Mouse (Mus musculus) layer of hippocampus, adult 9-10 months (tissue): ENCODE results near the gene Rnf128.
A peak's percentile ranks its signal among the peaks of the same experiment; 100 is the strongest.

ENCODE experiments used
- DNase-seq: peaks from one replicate; pipeline ENCODE4 v3.0.0; 2022; ENCODE audit warnings: low spot score

The Rnf128 gene

GRCm38 (mm10) chrX:139622071-139622470 lies 59.0 kb downstream of the Rnf128 start:
- DNase-seq, result no peak

- DNase-seq, result no peak
Measured at GRCm38 (mm10) chrX:139634758-139635157, 71.6 kb downstream of the Rnf128 start.

DNA sequence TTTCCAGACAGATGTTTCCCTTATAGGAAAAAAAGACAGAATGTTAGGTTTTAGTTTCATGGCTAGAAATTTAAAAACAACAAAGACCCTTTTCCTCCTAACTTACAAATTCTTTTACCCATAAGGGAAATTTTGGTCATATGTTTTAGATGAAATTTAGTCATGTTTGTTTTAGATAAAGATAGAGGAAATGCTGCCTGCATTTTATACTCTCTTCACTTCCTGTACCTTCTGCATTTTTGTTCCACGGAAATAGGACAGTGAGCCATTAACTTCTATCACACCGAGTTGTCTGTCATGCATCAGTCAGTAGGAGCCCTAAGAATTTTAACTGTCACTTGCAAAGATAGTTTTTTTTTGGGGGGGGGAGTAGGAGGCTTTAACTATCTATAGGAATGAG lies 76.6 kb downstream of the Rnf128 start:
- no peak for DNase-seq

DNA sequence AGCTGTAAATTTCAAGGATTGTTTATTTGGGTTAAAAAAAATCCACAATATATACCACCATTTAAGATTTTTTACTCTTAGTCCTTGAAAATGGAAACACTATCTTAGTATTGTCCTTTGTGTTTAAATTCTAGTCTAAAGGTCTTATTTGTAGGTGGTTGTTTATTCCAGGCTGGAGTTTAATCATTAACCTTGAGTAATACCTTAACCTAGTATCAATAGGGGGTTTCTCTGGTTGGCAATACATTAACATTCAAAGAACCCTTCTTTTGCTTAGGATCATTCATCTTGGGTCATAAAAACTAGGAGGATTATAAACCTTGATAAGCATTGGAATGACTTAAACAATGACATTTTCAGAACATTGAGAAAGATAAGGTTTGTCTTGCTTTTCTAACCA lies 77.3 kb downstream of the Rnf128 start:
- no peak for DNase-seq

DNA sequence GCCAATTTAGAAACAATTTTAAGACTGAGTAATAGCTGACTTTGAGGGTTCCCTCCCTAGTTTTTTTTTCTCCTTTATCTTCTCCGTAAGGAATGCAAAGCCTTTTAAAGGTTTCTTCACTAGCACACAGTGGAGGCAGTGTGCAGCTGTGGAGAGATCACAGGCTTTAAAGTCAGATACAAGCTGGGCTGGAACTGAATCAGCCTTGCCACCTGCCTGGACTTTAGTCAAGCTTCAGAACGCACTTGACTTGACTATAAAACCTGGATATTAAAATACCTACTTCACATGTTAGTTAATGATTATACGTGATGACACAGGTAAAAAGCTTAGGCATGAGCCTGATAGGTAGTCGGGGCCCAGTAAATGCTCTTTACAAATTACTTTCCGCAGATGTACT lies 89.1 kb downstream of the Rnf128 start:
- no peak for DNase-seq

GRCm38 (mm10) chrX:139653292-139653691 lies 90.2 kb downstream of the Rnf128 start:
- no peak for DNase-seq

DNA sequence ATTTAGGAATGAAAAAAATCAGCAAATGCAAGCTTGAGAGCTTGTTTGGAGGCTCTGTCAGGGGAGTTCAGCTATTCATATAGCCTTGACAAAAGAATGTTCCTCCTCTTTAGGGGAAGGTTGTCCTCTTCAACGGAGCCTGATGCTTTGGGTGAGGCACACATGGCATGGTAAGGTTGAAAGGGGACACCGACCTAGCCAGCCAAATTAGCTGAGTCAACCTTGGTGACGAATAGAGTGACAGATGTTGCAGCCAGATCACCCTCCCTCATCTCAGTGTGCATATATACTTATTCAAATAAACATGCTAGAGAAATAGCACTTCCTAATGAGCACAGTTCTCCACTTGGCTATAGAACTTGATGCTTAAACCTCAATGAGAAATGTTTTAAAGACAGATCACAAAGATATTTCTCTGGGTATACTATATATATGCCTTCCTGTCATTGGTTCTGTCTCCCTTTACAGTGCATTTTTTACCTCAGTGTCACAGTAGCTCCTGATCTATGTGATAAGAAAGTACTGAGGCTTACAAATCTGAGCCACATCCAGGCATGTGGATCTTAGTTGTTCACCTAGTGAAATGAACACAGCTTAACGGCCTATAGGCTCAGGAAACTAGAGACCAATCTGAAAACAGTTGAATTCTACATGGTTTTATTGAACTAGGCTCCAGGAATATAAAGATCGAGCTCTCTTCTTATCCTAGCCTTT lies 91.4 kb downstream of the Rnf128 start:
- DNase-seq, result no peak

DNA sequence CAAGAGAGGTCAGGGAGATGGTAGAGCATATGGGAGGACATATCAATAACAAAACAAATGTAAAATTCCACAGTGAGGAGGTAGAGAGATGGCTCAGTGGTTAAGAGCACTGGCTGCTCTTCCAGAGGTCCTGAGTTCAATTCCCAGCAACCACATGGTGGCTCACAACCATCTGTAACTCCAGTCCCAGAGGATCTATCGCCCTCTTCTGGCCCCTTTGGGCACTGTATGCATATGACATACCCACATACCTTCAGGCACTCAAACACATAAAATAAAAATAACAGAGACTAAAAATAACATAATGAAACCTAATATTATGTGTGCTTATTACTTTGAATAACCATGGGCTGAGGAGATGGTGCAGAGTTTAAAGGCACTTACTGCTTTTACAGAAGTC lies 99.0 kb downstream of the Rnf128 start:
- DNase-seq, result no peak

DNA sequence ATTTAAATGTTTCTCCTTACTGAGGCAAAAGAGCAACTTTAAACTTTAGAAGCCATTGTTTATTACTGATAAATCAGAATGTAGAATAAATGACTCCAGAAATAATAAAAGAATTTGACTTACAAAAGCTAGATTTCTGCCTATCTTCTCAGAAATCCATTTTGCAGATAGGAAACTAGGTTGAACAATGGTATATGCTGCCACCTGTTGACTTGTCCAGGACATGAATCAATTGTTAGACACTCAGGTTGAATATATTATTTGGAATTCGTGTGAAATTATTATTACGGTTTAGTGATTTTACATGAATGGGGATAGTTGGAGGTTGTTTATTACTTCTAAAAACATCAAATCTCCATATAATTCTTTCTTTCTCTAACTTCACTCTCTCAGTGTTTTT lies 102.7 kb downstream of the Rnf128 start:
- no peak for DNase-seq

GRCm38 (mm10) chrX:139684410-139684774 lies 121.3 kb downstream of the Rnf128 start:
- no peak for DNase-seq

DNA sequence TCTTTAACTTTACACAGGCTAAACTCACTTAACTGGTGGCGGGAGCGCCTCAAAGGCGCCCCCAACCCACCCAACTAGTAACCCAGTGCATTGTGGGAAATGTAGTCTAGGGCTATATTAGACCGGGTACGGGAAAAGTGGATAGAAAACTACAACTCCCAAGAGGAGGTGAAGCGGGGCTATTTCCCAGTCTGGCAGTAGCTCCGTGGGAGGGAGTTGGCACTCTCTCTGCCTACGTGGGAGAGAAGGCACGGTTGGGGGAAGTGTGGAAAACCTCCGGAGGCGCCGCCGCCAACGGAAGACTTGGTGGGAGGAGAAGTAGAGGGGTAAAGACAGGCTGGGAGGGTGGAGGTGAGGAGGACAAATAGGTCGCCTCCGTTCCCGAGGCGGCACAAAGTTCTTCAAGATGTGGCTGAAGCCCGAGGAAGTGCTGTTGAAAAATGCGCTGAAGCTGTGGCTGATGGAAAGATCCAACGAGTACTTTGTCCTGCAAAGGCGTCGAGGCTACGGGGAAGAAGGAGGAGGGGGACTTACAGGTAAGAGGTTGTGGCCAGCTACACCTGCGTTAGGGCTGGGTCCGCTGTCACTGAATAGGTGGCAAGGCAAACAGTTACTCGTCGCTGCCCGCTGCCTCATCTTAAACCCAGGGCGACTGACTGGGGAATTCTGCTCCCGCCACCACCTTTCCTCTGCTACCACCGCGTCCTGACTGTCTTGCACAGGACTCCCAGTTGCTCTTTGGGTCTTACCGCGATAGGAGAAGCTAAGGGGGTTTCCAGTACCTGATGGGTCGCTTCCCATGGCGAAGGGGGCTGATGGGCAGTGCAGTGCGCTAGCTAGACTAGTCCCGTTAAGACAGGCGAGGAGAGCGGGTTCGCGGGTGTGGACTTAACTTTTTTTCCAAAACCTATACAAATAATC lies 121.9 kb downstream of the Rnf128 start, which contains the start of gene Tbc1d8b:
Gene Tbc1d8b, plus strand, starts transcription at position 222 of the 921 bp plus-strand sequence.
- peak; percentile 63 for DNase-seq

- no peak for DNase-seq
Measured at GRCm38 (mm10) chrX:139714381-139714780, 151.3 kb downstream of the Rnf128 start, which contains the start of gene Gm15013. TSS of gene Gm15013 (minus strand) at chrX:139714481.

DNA sequence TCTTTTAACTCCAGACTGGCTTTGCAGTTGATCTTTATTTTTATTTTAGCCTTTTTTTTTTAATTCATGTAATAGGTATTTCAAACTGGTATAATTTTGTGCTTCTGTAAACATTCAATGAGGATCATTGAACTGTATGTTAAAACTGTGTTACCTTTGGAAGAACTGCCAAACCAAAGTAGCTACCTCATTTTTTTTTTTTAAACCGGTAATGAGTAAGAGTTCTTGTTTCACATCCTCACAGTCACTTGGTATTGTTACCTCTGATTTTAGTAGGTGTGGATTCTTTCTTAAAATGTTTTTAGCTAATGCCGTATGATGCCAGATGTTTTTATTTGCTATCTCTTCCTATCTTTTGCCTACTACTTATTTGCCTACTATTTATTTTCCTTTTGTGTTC lies 159.2 kb downstream of the Rnf128 start:
- DNase-seq, result no peak
